Mouse (Mus musculus): ENCODE results near the gene Spdl1. TPM values are rescaled to one million over a fixed set of nuclear protein-coding genes. Genes with fewer than 3 reads are reported as not detected.
A peak's percentile ranks its signal among the peaks of the same experiment; 100 is the strongest.

Spdl1 gene
- total and polyA plus RNA-seq, 2 experiments from 2014 or later: 2.4 to 3.9 TPM

GRCm38 (mm10) chr11:34783587-34784043, 49.8 kb downstream of the Spdl1 start, which contains the start of gene Dock2:
Dock2 (minus strand) TSS chr11:34783892.
- Histone ChIP-seq H3K4me2 (ENCODE audit: low read depth, low read length) (peak within 1 kb of the TSS; percentile 8; the same call in 1 of the 2 replicates), H3K4me3 (ENCODE audit: low read depth, low read length) (peak within 1 kb of the TSS; percentile 31; the same call in 1 of the 2 replicates)
- TF ChIP-seq EP300 (IDR thresholded peaks at IDR 0.05; ENCODE audit: low read depth): no peak
- no peak for TF ChIP-seq CTCF (IDR thresholded peaks at IDR 0.05; ENCODE audit: low read depth)

DNA sequence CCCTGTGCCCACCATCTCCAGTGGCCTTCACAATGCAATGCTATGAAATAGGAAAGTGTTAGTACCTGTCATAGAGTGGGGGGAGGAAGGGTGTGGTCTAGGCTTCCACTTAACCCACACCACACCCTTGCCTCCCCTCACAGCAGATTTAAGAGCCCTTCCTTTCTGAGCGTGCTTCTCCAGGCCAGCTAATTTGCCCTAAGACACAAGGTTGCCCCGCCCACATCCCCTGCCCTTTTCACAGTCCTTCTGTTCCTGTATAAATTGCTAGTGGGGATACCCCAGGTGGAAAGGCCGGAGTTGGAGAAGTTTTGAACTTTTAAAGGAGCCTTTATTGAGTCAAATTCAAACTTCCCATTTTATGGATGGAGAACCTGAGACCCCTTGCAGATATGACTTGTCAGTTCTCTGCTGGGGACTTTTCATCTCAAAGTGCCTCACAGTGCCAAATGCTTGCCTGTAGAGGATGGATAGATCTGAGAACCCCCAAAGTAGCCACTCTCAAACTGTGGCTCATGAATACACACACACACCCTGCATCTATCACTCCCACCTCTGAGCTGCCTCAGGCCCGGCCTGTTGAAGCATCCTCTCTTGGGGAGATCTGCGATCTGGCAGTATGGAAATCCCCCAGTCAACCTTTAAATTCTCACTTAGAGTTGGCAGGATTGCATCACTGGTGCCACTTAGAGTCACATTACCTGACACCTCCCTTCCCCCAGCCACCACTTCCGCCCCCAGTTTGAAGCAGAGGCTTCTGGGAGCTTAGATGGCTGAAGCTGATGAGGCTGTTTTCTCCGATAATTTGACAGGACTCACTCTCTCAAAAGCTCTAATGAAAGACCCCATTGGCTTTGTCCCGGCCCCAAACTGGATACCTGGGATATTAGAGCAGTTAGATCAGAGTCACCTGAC, 50.7 kb downstream of the Spdl1 start:
- WGBS: 59% methylated on average over 8 of the region's 8 CpGs
- Histone ChIP-seq H3K27me3 (ENCODE audit: control insufficient read depth, insufficient read depth, low read length) (no peaks in the 10 kb centered on the region), H3K9me3 (replicated peaks; ENCODE audit: control insufficient read depth, low read length) (no peaks in the 10 kb centered on the region), H3K36me3 (replicated peaks; ENCODE audit: control insufficient read depth, insufficient read depth, low read length) (no peaks in the 10 kb centered on the region), H3K4me3 (ENCODE audit: low read depth, low read length) (peak overlapping the region; percentile 31; the same call in 1 of the 2 replicates), H3K9ac (replicated peaks; ENCODE audit: low read depth, low read length) (no peak overlapping the region), H3K4me2 (ENCODE audit: low read depth, low read length) (peak overlapping the region; percentile 5; the same call in 1 of the 2 replicates), H3K4me1 (ENCODE audit: control insufficient read depth, insufficient read depth) (no peaks in the 10 kb centered on the region), H3K27ac (ENCODE audit: low read depth) (peak overlapping the region; percentile 18; the same call in 1 of the 2 replicates)
- TF ChIP-seq CTCF (IDR thresholded peaks at IDR 0.05; ENCODE audit: low read depth) (no peak), EP300 (IDR thresholded peaks at IDR 0.05; ENCODE audit: low read depth) (no peak)
- DNase-seq (ENCODE audit: low spot score) (no peak), ATAC-seq (ENCODE audit: insufficient read depth, low read depth) (no peak)

More at GRCm38 (mm10) chr11:34783587-34784043, 49.8 kb downstream of the Spdl1 start, which contains the start of gene Dock2:
- ATAC-seq (ENCODE audit: insufficient read depth, low read depth) (no peak), DNase-seq (ENCODE audit: low spot score) (no peak)
- WGBS: 68% methylated on average over 12 of the region's 12 CpGs
- Histone ChIP-seq H3K9me3 (replicated peaks; ENCODE audit: control insufficient read depth, low read length) (no peaks in the 10 kb centered on the region), H3K27ac (ENCODE audit: low read depth) (peak within 1 kb of the TSS; percentile 18; the same call in 1 of the 2 replicates), H3K4me1 (ENCODE audit: control insufficient read depth, insufficient read depth) (no peaks in the 10 kb centered on the region), H3K36me3 (replicated peaks; ENCODE audit: control insufficient read depth, insufficient read depth, low read length) (no peaks in the 10 kb centered on the region), H3K27me3 (ENCODE audit: control insufficient read depth, insufficient read depth, low read length) (no peaks in the 10 kb centered on the region), H3K9ac (replicated peaks; ENCODE audit: low read depth, low read length) (no peak within 1 kb of the TSS; the same call in 1 of the 2 replicates)

DNA sequence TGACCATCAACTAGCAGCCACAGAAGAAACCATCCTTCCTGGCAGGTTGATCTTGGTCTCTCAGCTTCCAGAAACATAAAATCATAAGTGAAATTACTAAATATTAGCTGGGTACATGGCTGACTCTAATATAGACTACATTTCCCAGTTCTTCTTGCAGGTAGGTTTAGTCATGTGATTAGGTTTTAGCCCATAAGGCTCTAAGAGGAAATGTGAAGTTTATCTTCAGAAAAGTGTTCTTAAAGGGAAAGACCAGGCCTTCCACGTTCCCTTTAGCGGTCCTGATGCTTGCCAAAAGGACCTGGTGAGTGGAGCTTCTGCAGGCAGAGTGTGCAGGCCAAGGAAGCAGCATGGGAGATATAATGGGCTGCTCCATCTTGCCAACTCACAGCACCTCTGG, 52.7 kb downstream of the Spdl1 start:
- Histone ChIP-seq H3K4me1 (ENCODE audit: control insufficient read depth, insufficient read depth) (no peaks in the 10 kb centered on the region), H3K36me3 (replicated peaks; ENCODE audit: control insufficient read depth, insufficient read depth, low read length) (no peaks in the 10 kb centered on the region), H3K4me3 (ENCODE audit: low read depth, low read length) (no peak overlapping the region), H3K27me3 (ENCODE audit: control insufficient read depth, insufficient read depth, low read length) (no peaks in the 10 kb centered on the region), H3K9ac (replicated peaks; ENCODE audit: low read depth, low read length) (no peak overlapping the region), H3K9me3 (replicated peaks; ENCODE audit: control insufficient read depth, low read length) (no peaks in the 10 kb centered on the region), H3K4me2 (ENCODE audit: low read depth, low read length) (no peak overlapping the region), H3K27ac (ENCODE audit: low read depth) (no peak overlapping the region)
- TF ChIP-seq EP300 (IDR thresholded peaks at IDR 0.05; ENCODE audit: low read depth) (no peak), CTCF (IDR thresholded peaks at IDR 0.05; ENCODE audit: low read depth) (no peak)
- ATAC-seq (ENCODE audit: insufficient read depth, low read depth) (no peak), DNase-seq (ENCODE audit: low spot score) (no peak)
- 69% methylated on average over 2 of the region's 2 CpGs for WGBS

DNA sequence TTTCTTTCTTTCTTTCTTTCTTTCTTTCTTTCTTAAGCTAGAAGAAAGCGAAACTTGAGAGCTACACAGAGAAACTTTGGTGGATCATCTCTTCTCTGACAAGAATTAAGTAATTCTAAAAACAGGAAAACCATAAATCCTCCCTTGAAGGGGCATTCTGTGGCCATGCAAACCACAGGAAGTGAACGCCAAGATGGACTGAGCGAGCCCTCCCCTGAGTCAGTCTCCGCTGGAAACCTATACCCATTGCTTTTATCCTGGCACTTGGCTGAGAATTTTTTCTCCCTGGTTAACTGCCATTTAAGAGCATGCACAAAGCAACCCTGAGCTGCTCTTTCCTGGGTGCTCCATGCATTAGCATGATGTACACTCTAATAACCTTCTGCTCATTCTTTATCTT, 53.5 kb downstream of the Spdl1 start:
- 73% methylated on average over 4 of the region's 4 CpGs for WGBS
- H3K36me3 ChIP-seq (replicated peaks; ENCODE audit: control insufficient read depth, insufficient read depth, low read length): no peaks in the 10 kb centered on the region
- H3K4me1 ChIP-seq (ENCODE audit: control insufficient read depth, insufficient read depth): no peaks in the 10 kb centered on the region

GRCm38 (mm10) chr11:34778351-34778750, 55.1 kb downstream of the Spdl1 start:
- no peak overlapping the region for H3K9ac ChIP-seq (replicated peaks; ENCODE audit: low read depth, low read length)
- TF ChIP-seq CTCF (IDR thresholded peaks at IDR 0.05; ENCODE audit: low read depth): no peak
- no peak for TF ChIP-seq EP300 (IDR thresholded peaks at IDR 0.05; ENCODE audit: low read depth)
- ATAC-seq (ENCODE audit: insufficient read depth, low read depth): no peak
- H3K27ac ChIP-seq (ENCODE audit: low read depth): no peak overlapping the region
- no peaks in the 10 kb centered on the region for H3K36me3 ChIP-seq (replicated peaks; ENCODE audit: control insufficient read depth, insufficient read depth, low read length)
- H3K27me3 ChIP-seq (ENCODE audit: control insufficient read depth, insufficient read depth, low read length): no peaks in the 10 kb centered on the region
- H3K4me1 ChIP-seq (ENCODE audit: control insufficient read depth, insufficient read depth): no peaks in the 10 kb centered on the region
- H3K4me2 ChIP-seq (ENCODE audit: low read depth, low read length): no peak overlapping the region
- H3K9me3 ChIP-seq (replicated peaks; ENCODE audit: control insufficient read depth, low read length): no peaks in the 10 kb centered on the region
- WGBS: 71% methylated on average over 3 of the region's 3 CpGs
- no peak overlapping the region for H3K4me3 ChIP-seq (ENCODE audit: low read depth, low read length)
- DNase-seq (ENCODE audit: low spot score): no peak

More for the DNA sequence above, 53.5 kb downstream of the Spdl1 start:
- ATAC-seq (ENCODE audit: insufficient read depth, low read depth): no peak
- DNase-seq (ENCODE audit: low spot score): no peak
- Histone ChIP-seq H3K9ac (replicated peaks; ENCODE audit: low read depth, low read length) (no peak overlapping the region), H3K4me2 (ENCODE audit: low read depth, low read length) (no peak overlapping the region), H3K4me3 (ENCODE audit: low read depth, low read length) (no peak overlapping the region), H3K27me3 (ENCODE audit: control insufficient read depth, insufficient read depth, low read length) (no peaks in the 10 kb centered on the region), H3K9me3 (replicated peaks; ENCODE audit: control insufficient read depth, low read length) (no peaks in the 10 kb centered on the region), H3K27ac (ENCODE audit: low read depth) (no peak overlapping the region)
- no peak for TF ChIP-seq CTCF (IDR thresholded peaks at IDR 0.05; ENCODE audit: low read depth)

All from heart, postnatal 0 days (tissue).